Mouse (Mus musculus) gastrocnemius, postnatal 10 days (tissue): ENCODE measurements around the gene Qpctl. TPM values are rescaled to one million over a fixed set of nuclear protein-coding genes. Genes with fewer than 3 reads are reported as not detected.

ENCODE experiments used
- microRNA-seq, 2 experiments: library from miRNA; unstranded; fragments of <30 nt; microRNA quantifications; one replicate each; pipeline ENCODE4 v1.2.0; 2021
- total RNA-seq, 2 experiments: library from RNA; stranded (reverse); gene quantifications; 2 replicates each; pipeline ENCODE4 v1.2.3; 2021

Qpctl gene
- total RNA-seq, 2 experiments from 2014 or later, result 5.0 to 5.5 TPM

Small RNAs within 50 kb of the gene (microRNA-seq; reads per million reads assigned to microRNA genes)
- 100 to 195 reads per million in 2 experiments for gene Mir330

Other genes with a start within 250 kb of the Qpctl start
- 1 to 10 TPM; 5.9 to 9.4 TPM for gene Ccdc61, start 238.9 kb downstream of the Qpctl start, total RNA-seq
- gene Nova2, start 223.4 kb downstream of the Qpctl start, total RNA-seq, result 1 to 10 TPM; 2.9 to 4.1 TPM
- gene Nanos2, start 161.9 kb downstream of the Qpctl start, total RNA-seq, result not detected
- 1 to 10 TPM; 2.0 to 3.5 TPM for gene Mypop, start 158.0 kb downstream of the Qpctl start, total RNA-seq
- gene Irf2bp1, start 145.2 kb downstream of the Qpctl start, total RNA-seq, result 10 to 100 TPM; 20.4 to 24.0 TPM
- gene Foxa3, start 125.8 kb downstream of the Qpctl start, total RNA-seq, result under 1 TPM in 1 of 2 experiments, not detected in 1; 0.16 TPM
- 10 to 100 TPM; 39.9 to 45.0 TPM for gene Sympk, start 124.9 kb downstream of the Qpctl start, total RNA-seq
- gene Rsph6a, start 94.6 kb downstream of the Qpctl start, total RNA-seq, result not detected
- gene Dmwd, start 73.1 kb downstream of the Qpctl start, total RNA-seq, result 10 to 100 TPM; 26.6 to 31.8 TPM
- gene Dmpk, start 65.4 kb downstream of the Qpctl start, total RNA-seq, result 100 to 1,000 TPM; 256 to 267 TPM
- gene Six5, start 54.7 kb downstream of the Qpctl start, total RNA-seq, result 1 to 10 TPM; 5.3 to 7.8 TPM
- under 1 TPM in 1 of 2 experiments, not detected in 1; 0.14 TPM for gene Gm4969, start 30.9 kb downstream of the Qpctl start, total RNA-seq
- 1 to 10 TPM; 2.7 to 4.2 TPM for gene Fbxo46, start 29.4 kb downstream of the Qpctl start, total RNA-seq
- 10 to 100 TPM; 72.9 to 77.4 TPM for gene Snrpd2, start 431 bp upstream of the Qpctl start, total RNA-seq
- under 1 TPM in 1 of 2 experiments, not detected in 1; 0.14 TPM for gene Gipr, start 16.8 kb upstream of the Qpctl start, total RNA-seq
- 10 to 100 TPM; 14.9 to 17.6 TPM for gene Eml2, start 27.1 kb upstream of the Qpctl start, total RNA-seq
- 1 to 10 TPM; 2.3 to 3.4 TPM for gene Gpr4, start 63.2 kb upstream of the Qpctl start, total RNA-seq
- gene Opa3, start 79.0 kb upstream of the Qpctl start, total RNA-seq, result 10 to 100 TPM; 36.9 to 37.8 TPM
- 10 to 100 TPM; 35.7 to 53.5 TPM for gene Vasp, start 122.5 kb upstream of the Qpctl start, total RNA-seq
- gene Ppm1n, start 130.8 kb upstream of the Qpctl start, total RNA-seq, result not detected
- 100 to 1,000 TPM; 669 to 730 TPM for gene Rtn2, start 133.3 kb upstream of the Qpctl start, total RNA-seq
- gene Fosb, start 160.8 kb upstream of the Qpctl start, total RNA-seq, result 1 to 10 TPM in 1 of 2 experiments, under 1 TPM in 1; 0.80 to 1.7 TPM
- 10 to 100 TPM; 31.9 to 35.9 TPM for gene Ercc1, start 195.5 kb upstream of the Qpctl start, total RNA-seq
- 1 to 10 TPM; 7.8 to 9.8 TPM for gene Cd3eap, start 210.2 kb upstream of the Qpctl start, total RNA-seq
- gene Ppp1r13l, start 210.5 kb upstream of the Qpctl start, total RNA-seq, result 1 to 10 TPM; 2.7 to 2.8 TPM
- gene Ercc2, start 232.7 kb upstream of the Qpctl start, total RNA-seq, result 1 to 10 TPM; 7.7 to 9.7 TPM